Comparison of ENCODE assay signal across 8 mouse cellular contexts in genomic region chr4:116596379-116596778, GRCm38 (mm10). TPM values are rescaled to one million over a fixed set of nuclear protein-coding genes. Genes with fewer than 3 reads are reported as not detected.
DNase-seq lines count a peak whose midpoint lies in the region; ATAC-seq lines count a peak whose summit lies in the region.

Gene Ccdc17 (plus strand): TSS chr4:116596654.

- ATAC-seq in kidney, embryonic 15.5 days (replicated peaks; ENCODE audit: low FRiP score): no peak
- no peak for ATAC-seq in midbrain, embryonic 12.5 days (ENCODE audit: low FRiP score, low read depth)

- H3K4me3 ChIP-seq in kidney, embryonic 15.5 days (replicated peaks): peak within 1 kb of the TSS; percentile 58
- H3K4me3 ChIP-seq in midbrain, embryonic 12.5 days: peak within 1 kb of the TSS; percentile 65

- H3K4me2 ChIP-seq in kidney, embryonic 15.5 days: peak within 1 kb of the TSS; percentile 91
- peak within 1 kb of the TSS; percentile 87 for H3K4me2 ChIP-seq in midbrain, embryonic 12.5 days (replicated peaks)

- WGBS in kidney, embryonic 15.5 days: 27% methylated on average over 5 of the region's 5 CpGs
- 26% methylated on average over 5 of the region's 5 CpGs for WGBS in midbrain, embryonic 12.5 days

- H3K27me3 ChIP-seq in kidney, embryonic 15.5 days: no peaks in the 10 kb centered on the region
- H3K27me3 ChIP-seq in midbrain, embryonic 12.5 days: no peaks in the 10 kb centered on the region

- H3K9me3 ChIP-seq in kidney, embryonic 15.5 days (replicated peaks): no peaks in the 10 kb centered on the region
- no peaks in the 10 kb centered on the region for H3K9me3 ChIP-seq in midbrain, embryonic 12.5 days

- peaks cover 56% of the 10 kb centered on the region for H3K36me3 ChIP-seq in kidney, embryonic 15.5 days
- peaks cover 39% of the 10 kb centered on the region for H3K36me3 ChIP-seq in midbrain, embryonic 12.5 days

- H3K27ac ChIP-seq in kidney, embryonic 15.5 days: peak within 1 kb of the TSS; percentile 86
- peak within 1 kb of the TSS; percentile 76 for H3K27ac ChIP-seq in midbrain, embryonic 12.5 days (replicated peaks)

- H3K4me1 ChIP-seq in kidney, embryonic 15.5 days: peaks cover 25% of the 10 kb centered on the region
- peaks cover 25% of the 10 kb centered on the region for H3K4me1 ChIP-seq in midbrain, embryonic 12.5 days

- peak within 1 kb of the TSS; percentile 56 for H3K9ac ChIP-seq in kidney, embryonic 15.5 days
- H3K9ac ChIP-seq in midbrain, embryonic 12.5 days (replicated peaks): peak within 1 kb of the TSS; percentile 73

- DNase-seq in adrenal gland, adult 2 months: no peak
- no peak for DNase-seq in adrenal gland, adult (ENCODE audit: inconsistent age in 2 of 2, low spot score in 1 of 2)
- DNase-seq in urinary bladder, postnatal 14 days (ENCODE audit: low spot score): peak; percentile 34
- no peak for DNase-seq in urinary bladder, postnatal 4 days (ENCODE audit: low spot score in 2 of 2)
- DNase-seq in ovary, postnatal 36 days (ENCODE audit: low spot score): no peak
- no peak for DNase-seq in embryo, embryonic 10.5 days (ENCODE audit: low spot score)

RNA-seq across cellular contexts. Expression of gene Ccdc17, which starts in this region (rescaled TPM):
- total RNA-seq in adrenal gland, adult 2 months (2021): 10 to 100 TPM; 12.8 to 13.2 TPM
- polyA plus RNA-seq in adrenal gland, adult 2 months (2012; rRNA removed): 9.1 and 9.8 TPM in 2 replicates
- polyA plus RNA-seq in kidney, embryonic 15.5 days (2015; fragmentation: Nextera tagmentation; extraction: Ambion mirVana): 3.6 and 4.8 TPM in 2 replicates
- polyA plus RNA-seq in midbrain, embryonic 12.5 days (2016; fragmentation: Nextera tagmentation; extraction: Ambion mirVana): 3.4 and 4.6 TPM in 2 replicates
